Mouse (Mus musculus): ENCODE data around the gene Rsph9.

DNA sequence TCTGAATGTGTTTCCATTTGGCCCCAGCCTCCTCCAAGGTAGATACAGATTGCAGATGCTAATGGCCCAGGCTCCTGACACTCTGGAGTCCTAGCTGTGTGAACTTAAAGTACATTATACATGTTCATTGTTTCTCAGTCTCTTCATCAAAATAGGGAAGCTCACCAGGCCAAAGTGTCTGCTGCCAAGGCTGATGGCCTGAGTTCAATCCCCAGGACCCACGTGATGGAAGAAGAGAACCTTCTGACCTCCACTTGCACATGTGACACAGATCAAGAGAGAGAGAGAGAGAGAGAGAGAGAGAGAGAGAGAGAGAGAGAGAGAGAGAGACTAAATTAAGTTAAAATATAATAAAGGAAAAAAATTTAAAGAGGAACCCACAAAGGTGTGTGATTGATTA is 52.7 kb downstream of the Rsph9 start:
- no peak for TF ChIP-seq MYC (IDR thresholded peaks at IDR 0.05; ENCODE audit: low read depth, low read length)
- TF ChIP-seq TCF12 (IDR thresholded peaks at IDR 0.05; ENCODE audit: low read depth, low read length), result no peak
- no peak for TF ChIP-seq POLR2A (IDR thresholded peaks at IDR 0.05; ENCODE audit: control insufficient read depth in 1 of 2, insufficient read depth in 1 of 2, low read depth in 1 of 2, low read length in 2 of 2, poor library complexity in 1 of 2)
- TF ChIP-seq CTCF (IDR thresholded peaks at IDR 0.05 in 2 of 3, conservative IDR thresholded peaks at IDR 0.05 in 1 of 3; ENCODE audit: control insufficient read depth in 1 of 3, insufficient read depth in 1 of 3, low read depth in 2 of 3, low read length in 3 of 3, poor library complexity in 1 of 3, severe bottlenecking in 1 of 3), result no peak
- TF ChIP-seq BHLHE40 (IDR thresholded peaks at IDR 0.05; ENCODE audit: borderline replicate concordance, low read depth, low read length), result no peak
- TF ChIP-seq TAL1 (IDR thresholded peaks at IDR 0.05; ENCODE audit: low read length), result no peak
- no peak for TF ChIP-seq JUND (IDR thresholded peaks at IDR 0.05; ENCODE audit: low read depth, low read length)
